Mouse (Mus musculus) adrenal gland, adult (tissue): ENCODE measurements around the gene Gm13275.
"Not testable (repeated sequence)": the region's sequence is repeated elsewhere in the genome, so short reads cannot be mapped to it uniquely, and the experiment has no call there.

Experiments used
- DNase-seq, 2 experiments: peaks; one replicate each; pipeline ENCODE4 v3.0.0; 2022 to 2023; ENCODE audit warnings: low spot score in 1 of 2; ENCODE audit not compliant: inconsistent age in 2 of 2

The Gm13275 gene

GRCm38 (mm10) chr4:88797097-88797496 is 2.8 kb downstream of the Gm13275 start, which contains the start of gene Gm13279:
Gm13279 (plus strand) TSS chr4:88797397.
- not testable (repeated sequence) for DNase-seq

- DNase-seq, result peak in 1 of 2 experiments; percentile 22
Observed at GRCm38 (mm10) chr4:88799365-88799764, 5.1 kb downstream of the Gm13275 start, which contains the start of gene Gm13285. Gm13285 (plus strand) TSS chr4:88799665.

DNA sequence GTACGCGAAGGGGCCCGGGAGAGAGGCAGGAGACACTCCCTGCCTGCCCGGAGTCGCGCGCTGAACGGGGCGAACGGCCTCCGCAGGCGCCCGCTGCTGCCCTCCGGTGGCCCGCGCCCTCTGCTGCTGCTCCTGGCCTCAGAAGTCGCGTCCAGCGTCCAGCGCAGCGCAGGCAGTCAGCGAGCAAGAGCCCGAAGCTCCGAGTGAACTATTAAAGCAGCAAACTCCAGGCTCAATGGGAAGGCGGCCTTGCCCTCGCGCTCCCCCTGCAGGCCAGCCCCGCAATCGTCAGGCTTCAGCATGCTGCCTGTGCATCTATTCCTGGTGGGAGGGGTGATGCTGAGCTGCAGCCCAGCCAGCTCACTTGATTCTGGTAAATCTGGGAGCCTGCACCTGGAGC is 8.7 kb downstream of the Gm13275 start, which contains the start of gene Gm13287:
Gm13287 (plus strand) TSS at position 301 of the 400 bp plus-strand sequence.
- DNase-seq, result not testable (repeated sequence)

GRCm38 (mm10) chr4:88805231-88805630 is 10.9 kb downstream of the Gm13275 start, which contains the start of gene Gm13288:
Gm13288 (plus strand) TSS chr4:88805531.
- not testable (repeated sequence) for DNase-seq

DNA sequence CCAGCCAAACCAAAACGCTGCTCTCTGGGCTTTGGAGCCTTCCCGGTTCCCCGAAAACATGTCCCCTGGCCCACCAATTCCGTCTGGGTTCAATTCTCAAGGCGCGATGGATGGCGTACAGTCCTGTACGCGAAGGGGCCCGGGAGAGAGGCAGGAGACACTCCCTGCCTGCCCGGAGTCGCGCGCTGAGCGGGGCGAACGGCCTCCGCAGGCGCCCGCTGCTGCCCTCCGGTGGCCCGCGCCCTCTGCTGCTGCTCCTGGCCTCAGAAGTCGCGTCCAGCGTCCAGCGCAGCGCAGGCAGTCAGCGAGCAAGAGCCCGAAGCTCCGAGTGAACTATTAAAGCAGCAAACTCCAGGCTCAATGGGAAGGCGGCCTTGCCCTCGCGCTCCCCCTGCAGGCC is 11.5 kb downstream of the Gm13275 start:
- DNase-seq, result peak; percentile 56 to 76

DNA sequence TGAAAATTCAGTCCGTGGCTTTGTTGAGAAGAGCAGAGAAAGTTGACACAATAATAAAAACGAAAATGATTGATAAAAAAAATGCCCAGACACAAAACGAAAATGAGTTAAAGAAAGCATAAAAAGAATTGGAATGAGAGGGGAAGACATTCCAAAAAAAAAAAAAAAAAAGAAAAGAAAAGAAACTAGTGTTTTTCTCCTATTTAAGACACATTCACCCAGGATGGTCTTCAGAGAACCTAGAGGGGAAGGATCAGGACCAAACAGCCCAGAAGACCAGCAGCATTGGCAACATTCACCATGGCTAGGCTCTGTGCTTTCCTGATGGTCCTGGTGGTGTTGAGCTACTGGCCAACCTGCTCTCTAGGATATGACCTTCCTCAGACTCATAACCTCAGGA is 21.6 kb downstream of the Gm13275 start, which contains the start of gene Ifna7:
Ifna7 (plus strand) TSS at position 301 of the 400 bp plus-strand sequence.
- no peak for DNase-seq

- no peak for DNase-seq
Observed at GRCm38 (mm10) chr4:88819659-88820058, 25.4 kb downstream of the Gm13275 start, which contains the start of gene Ifna11. Ifna11 (plus strand) TSS chr4:88819959.

DNA sequence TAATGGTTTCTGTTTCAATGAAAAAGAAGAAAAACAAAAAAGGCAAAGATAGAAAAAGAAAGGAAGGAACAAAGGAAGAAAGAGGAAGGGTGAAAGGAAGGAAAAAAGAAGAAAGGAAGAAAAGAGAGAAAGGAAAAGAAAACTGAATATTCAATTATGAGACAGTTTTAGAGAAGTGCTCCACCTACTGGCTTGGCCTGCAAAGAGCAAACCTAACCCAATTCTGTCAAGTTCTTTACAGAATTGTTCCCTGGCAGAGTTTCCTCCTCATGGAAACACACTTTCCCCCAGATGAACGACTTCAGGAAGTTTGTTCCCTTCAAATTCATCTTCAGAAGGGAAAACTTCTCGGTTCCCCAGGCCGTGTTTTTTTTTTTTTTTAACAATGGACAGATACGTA is 28.7 kb downstream of the Gm13275 start:
- DNase-seq, result peak in 1 of 2 experiments; percentile 32

GRCm38 (mm10) chr4:88827116-88827515 is 32.8 kb downstream of the Gm13275 start, which contains the start of gene Ifna6:
Ifna6 (plus strand) TSS chr4:88827416.
- not testable (repeated sequence) for DNase-seq

- peak in 1 of 2 experiments; percentile 41 for DNase-seq
Observed at GRCm38 (mm10) chr4:88830523-88830922, 36.2 kb downstream of the Gm13275 start.

DNA sequence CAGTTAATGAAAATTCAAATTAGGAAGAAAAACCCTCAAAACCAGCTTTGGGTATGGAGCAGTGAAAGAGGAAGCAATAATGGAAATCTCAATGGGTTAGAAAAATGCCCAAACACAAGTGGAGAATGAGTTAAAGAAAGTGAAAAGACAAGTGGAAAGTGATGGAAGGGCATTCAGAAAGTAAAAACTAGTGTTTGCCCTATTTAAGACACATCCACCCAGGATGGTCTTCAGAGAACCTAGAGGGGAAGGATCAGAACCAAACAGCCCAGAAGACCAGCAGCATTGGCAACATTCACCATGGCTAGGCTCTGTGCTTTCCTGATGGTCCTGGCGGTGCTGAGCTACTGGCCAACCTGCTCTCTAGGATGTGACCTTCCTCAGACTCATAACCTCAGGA is 40.9 kb downstream of the Gm13275 start, which contains the start of gene Ifna5:
Ifna5 (plus strand) TSS at position 301 of the 400 bp plus-strand sequence.
- not testable (repeated sequence) for DNase-seq

DNA sequence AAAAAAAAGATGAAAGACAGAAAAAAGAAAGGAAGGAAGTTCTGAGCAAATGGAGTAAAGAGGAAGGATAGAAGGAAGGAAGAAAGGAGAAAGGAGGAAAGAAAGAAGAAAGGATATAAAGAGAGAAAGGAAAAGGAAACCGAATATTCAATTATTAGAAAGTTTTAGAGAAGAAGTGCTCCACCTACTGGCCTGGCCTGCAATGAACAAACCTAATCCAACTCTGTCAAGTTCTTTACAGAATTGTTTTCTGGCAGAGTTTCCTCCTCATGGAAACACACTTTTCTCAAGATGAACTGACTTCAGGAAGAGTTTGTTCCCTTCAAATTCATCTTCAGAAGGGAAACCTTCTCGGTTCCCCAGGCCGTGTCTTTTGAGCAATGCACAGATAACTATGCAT is 44.5 kb downstream of the Gm13275 start:
- DNase-seq, result peak in 1 of 2 experiments; percentile 35

GRCm38 (mm10) chr4:88840058-88840457 is 45.8 kb downstream of the Gm13275 start:
- no peak for DNase-seq

DNA sequence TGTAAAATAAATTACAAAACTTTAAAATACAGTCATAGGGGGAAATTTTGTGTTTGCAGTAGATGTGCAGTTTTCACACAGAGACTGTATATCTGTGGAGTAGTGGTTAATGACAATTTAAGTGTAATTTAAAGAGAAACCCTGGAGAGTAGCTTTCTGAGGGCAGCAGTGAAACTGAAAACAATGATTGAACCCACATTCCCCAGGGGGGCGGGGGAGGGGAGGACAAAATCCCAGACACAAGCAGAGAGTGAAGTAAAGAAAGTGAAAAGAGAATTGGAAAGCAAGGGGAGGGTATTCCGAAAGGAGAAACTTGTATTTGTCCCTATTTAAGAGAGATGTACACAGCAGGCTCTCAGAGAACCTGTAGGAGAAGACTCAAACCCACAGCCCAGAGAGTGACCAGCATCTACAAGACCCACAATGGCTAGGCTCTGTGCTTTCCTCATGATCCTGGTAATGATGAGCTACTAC is 47.2 kb downstream of the Gm13275 start, which contains the start of gene Ifna4:
Ifna4 (plus strand) TSS at position 424 of the 474 bp plus-strand sequence.
- no peak for DNase-seq
